Mouse (Mus musculus): ENCODE results near the gene Rtn1.

GRCm38 (mm10) chr12:72239230-72239894, 169.5 kb downstream of the Rtn1 start:
- TF ChIP-seq CTCF (IDR thresholded peaks at IDR 0.05; ENCODE audit: low read depth, low read length), result no peak
- no peak for TF ChIP-seq POLR2A (IDR thresholded peaks at IDR 0.05; ENCODE audit: extremely low read depth, insufficient read depth, low read length)

Data from liver, adult 2 months (tissue).